Mouse (Mus musculus) large intestine, adult 2 months (tissue): ENCODE results near the gene Arl6. TPM values are rescaled to one million over a fixed set of nuclear protein-coding genes. Genes with fewer than 3 reads are reported as not detected.

ENCODE experiments used
- DNase-seq: peaks from one replicate; pipeline ENCODE4 v3.0.0-alpha.2; 2012; ENCODE audit warnings: low read depth, low spot score
- WGBS: fragments of 180-500 bp; shearing (Covaris S2); methylation state at CpG from one replicate; pipeline ENCODE4 v1.1.7; 2018; 5-methylcytosine and 5-hydroxymethylcytosine counted together
- polyA plus RNA-seq: library from polyadenylated mRNA; depleted of rRNA; stranded (reverse); fragments of >200 nt; gene quantifications from 2 replicates; pipeline ENCODE4 v1.2.3, GENCODE M21; 2012; rRNA removed

The Arl6 gene
- polyA plus RNA-seq, 1 experiment, result 0.72 TPM

DNA sequence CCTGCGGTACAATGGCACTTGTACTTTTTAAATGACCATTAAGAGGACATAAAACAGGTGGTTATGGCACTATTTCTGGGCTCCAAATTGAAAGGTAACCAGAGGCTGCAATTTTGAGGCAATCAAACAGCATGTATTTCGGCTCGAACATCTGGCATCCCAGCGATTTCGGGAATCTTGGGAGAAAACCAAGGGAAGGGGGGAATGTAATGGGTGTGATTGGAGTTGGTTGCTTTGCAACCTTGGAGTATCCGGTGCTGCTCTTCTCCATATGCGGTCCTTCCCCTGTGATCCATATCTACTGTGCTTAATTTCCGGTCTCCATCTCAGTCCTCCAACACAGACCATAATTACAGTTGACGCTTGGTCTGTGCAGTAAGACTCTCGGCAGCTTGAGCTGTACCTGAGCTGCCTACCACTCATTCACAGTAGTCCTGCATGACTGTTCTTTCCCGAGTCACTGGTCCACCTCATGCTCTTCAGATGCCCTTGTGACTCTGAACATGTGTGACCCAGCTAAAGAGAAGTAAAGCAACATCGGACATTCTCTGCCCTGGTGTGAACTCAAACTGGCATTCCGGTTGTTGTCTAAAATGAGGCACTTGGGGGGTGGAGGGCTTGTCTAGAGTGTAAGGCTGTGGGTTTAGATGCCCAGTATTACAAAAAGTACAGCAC lies 50.7 kb downstream of the Arl6 start:
- DNase-seq, result no peak
- WGBS, result 90% methylated on average over 13 of the region's 13 CpGs

GRCm38 (mm10) chr16:59587816-59588215 lies 51.4 kb downstream of the Arl6 start:
- WGBS, result 78% methylated on average over 10 of the region's 10 CpGs
- no peak for DNase-seq

GRCm38 (mm10) chr16:59586911-59587310 lies 52.3 kb downstream of the Arl6 start:
- WGBS, result 91% methylated on average over 8 of the region's 8 CpGs
- no peak for DNase-seq

GRCm38 (mm10) chr16:59586276-59586675 lies 52.9 kb downstream of the Arl6 start:
- WGBS, result 26% methylated on average over 6 of the region's 6 CpGs
- DNase-seq, result no peak

DNA sequence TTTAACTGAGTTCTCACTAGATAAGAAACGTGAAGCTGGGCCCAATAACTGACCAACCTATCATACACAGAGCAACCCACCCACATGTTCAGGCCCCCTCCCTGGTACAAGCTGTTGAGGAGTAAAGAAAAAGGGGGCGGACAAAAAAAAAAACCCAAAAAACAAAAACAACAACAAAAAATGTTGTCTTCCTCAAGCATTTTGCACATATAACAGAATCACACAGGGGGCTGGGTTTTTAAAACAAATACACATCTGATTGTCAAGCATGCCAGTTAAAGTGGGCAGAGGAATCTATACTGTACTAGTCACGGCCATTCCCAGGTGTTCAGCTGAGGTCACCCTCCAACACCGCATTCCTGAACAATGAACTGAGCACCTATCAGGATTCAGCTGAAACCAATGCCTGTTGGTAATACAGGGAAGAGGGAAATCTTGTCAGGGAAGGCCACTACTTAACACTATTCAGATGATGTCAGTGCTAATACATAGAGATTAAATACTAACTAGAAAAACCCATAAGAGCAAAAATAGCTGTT lies 53.4 kb downstream of the Arl6 start:
- 91% methylated on average over 4 of the region's 4 CpGs for WGBS
- DNase-seq, result no peak

GRCm38 (mm10) chr16:59583515-59583914 lies 55.7 kb downstream of the Arl6 start:
- no peak for DNase-seq
- 86% methylated on average over 5 of the region's 5 CpGs for WGBS

DNA sequence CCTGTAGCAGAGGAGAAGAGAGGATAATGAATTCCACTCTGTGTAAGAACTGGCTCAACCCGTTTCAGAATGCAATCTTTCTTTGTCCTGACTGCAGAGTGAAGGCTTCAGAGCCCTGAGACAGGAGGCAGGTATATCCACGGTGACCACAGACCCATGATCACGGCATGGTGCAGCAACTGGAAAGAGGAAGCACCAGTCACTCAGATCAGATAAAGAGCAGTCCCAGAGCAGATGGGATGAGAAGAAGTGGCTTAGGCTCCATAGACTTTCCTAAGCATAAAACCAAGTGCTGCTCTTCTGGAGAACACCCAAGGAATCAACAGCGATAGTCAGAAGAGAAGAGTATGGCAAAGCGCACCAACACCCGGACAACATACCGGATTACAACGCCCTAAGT lies 60.0 kb downstream of the Arl6 start:
- 79% methylated on average over 8 of the region's 8 CpGs for WGBS
- no peak for DNase-seq

DNA sequence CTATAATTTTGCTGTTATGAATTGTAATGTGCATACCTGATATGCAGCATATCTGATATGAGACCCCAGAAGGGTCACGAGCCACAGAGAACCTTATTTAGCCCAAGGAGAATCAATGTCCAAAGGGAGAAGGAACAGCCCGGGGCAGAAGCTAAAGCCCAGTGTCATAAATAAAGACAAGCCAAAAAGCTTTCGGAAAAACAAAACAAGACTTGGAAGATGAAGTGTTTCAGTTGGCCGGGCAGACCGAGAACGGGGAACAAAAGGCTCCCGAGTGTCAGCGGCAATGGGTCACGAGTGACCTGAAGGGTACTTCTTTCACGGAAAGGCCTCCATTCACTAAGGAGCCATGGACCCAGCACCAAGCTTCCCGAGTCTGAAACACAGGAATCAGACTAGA lies 65.2 kb downstream of the Arl6 start:
- WGBS, result 77% methylated on average over 11 of the region's 11 CpGs
- no peak for DNase-seq

DNA sequence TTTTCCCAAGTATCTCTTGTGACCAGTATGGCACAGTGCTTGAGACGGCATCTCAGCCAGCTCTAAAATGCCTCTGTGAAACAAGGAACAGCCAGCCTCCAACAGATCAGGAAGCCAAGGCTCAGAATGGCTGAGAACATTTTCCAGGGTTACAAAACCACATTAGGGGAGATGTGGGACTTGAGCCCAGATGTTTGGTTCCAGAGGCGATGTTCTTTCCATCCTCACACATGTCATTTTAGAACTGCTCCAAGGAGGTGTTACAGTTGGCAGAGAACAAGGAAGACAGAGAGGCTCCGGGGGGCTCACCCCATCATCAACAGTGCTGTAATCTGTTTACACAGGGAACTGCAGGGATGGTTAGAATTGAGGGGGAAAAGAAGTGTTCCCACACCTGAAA lies 66.5 kb downstream of the Arl6 start:
- no peak for DNase-seq
- 65% methylated on average over 3 of the region's 3 CpGs for WGBS

- no peak for DNase-seq
- 86% methylated on average over 8 of the region's 8 CpGs for WGBS
These were observed 68.4 kb downstream of the Arl6 start for GRCm38 (mm10) chr16:59570807-59571206.

DNA sequence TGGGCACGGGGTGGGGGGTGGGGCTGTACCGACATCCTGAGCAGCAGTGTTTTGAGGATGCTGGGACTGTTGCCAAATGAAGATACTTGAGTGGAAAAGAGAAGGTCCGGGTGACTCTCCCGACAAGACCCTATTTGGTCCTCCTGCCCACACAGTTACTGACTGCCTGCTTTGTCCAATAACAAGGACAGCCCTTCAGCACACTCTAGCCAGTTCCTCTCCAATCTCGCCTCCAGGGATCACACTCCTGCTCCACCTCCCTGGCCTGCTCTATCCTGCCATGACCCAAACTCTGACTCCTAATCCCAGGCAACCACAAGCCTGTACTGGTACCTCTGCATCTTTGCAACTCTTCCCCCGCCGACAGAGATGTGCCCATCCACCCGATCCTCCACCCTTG lies 69.4 kb downstream of the Arl6 start:
- WGBS, result 72% methylated on average over 8 of the region's 8 CpGs
- no peak for DNase-seq

DNA sequence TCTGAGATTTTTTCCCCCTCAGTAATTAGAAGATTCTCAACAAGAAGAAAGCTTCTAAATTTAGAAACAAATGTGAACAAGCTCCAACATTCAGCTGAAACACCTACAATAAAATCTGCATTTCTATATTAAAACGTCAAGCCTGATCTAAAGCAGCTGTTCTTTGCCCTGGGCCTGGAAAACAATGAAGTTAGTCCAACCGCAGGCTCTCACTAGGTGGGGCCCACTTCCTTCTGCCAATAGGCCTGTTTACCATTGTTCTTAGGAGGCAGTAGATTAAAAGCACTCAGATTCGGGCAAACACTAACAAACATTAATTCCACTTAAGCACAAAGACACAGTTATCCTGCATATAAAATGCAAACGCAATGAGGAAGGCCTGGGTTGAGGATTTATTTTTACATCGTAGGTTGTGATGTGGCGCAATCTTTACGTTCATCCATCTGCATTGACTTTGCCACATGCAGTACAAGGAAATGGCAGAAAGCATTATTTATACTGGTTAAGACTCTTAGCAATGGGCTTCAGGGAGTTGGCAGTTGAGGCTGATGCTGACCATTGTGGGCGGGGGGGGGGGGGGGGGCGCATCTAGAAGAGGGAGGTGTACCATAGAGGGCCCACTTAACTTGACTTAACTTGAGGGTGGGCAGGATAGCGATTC lies 71.3 kb downstream of the Arl6 start:
- 43% methylated on average over 10 of the region's 10 CpGs for WGBS
- no peak for DNase-seq

GRCm38 (mm10) chr16:59566437-59566836 lies 72.8 kb downstream of the Arl6 start:
- 91% methylated on average over 4 of the region's 4 CpGs for WGBS
- no peak for DNase-seq

- 94% methylated on average over 2 of the region's 2 CpGs for WGBS
- DNase-seq, result no peak
These were observed 73.6 kb downstream of the Arl6 start for GRCm38 (mm10) chr16:59565631-59566030.

- DNase-seq, result no peak
- 74% methylated on average over 5 of the region's 5 CpGs for WGBS
These were observed 75.2 kb downstream of the Arl6 start for GRCm38 (mm10) chr16:59564025-59564424.

Other genes starting within 250 kb of the Arl6 start
- not detected in 2 replicates for gene Gabrr3, start 232.1 kb downstream of the Arl6 start, polyA plus RNA-seq
- 5.7 and 5.8 TPM in 2 replicates for gene Riox2, start 167.6 kb downstream of the Arl6 start, polyA plus RNA-seq
- gene Crybg3, start 38.4 kb downstream of the Arl6 start, polyA plus RNA-seq, result 3.3 and 4.3 TPM in 2 replicates